Mouse (Mus musculus): ENCODE data around the gene Itpr2.

DNA sequence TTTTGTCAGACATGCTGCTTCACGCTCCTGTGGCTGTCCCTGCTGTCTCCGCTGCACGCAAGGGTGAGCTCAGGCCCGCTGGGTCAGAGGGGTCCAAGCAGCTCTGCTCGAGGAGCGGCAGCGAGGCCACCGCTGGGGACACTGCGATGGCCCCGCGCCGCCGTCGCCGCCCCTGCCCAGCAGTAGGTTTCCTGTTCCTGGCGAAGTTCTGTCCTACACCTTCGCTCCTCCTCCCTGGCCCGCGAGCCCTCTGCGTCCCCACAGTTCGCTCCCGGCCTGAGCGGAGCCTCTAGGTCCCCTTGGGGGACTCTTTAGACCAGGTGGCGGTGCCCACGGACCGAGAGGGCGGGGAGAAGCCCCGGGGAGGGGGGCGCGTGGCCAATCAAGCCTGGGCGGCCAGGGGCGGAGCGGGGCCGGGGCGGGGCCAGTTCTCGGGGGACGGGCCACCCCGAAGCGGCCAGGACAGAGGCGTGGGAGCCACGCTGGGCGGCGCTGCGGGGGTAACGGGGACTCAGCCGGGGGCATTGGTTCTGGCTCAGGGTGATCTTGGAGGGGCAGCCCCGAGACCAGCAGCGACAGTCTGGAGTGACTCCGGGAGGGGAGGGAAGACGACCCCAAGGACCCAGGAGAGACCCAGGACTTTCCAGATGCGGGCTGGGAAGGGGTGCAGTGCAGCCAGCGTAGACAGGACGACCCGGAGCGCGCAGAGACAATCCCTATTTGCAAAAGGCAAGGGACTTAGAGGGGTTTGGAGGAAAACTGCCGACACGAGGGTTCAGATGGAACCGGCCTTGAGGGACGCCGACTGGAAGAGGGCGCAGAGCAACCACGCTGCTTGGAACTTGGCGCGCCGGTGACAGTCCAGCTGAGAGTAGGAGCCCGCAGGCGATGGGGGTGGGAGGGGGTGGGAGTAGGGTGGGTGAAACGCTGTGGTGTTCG, at the start of gene Itpr2:
- TF ChIP-seq CTCF (IDR thresholded peaks at IDR 0.05; ENCODE audit: low read depth) (0 out of 2 replicates have a peak, but pooled peaks have one; percentile 7), EP300 (IDR thresholded peaks at IDR 0.05; ENCODE audit: low read depth) (no peak)
